Mouse (Mus musculus) thymus, postnatal 10 days (tissue): ENCODE results near the gene Rab24.

Source experiments
- DNase-seq, 2 experiments: peaks; one replicate each; pipeline ENCODE4 v3.0.0; 2021; ENCODE audit warnings: low spot score in 2 of 2

Gene Rab24

GRCm38 (mm10) chr13:55321434-55322129 lies at the start of gene Rab24:
Gene Rab24 (minus strand): TSS chr13:55321946.
- DNase-seq: peak; percentile 85 to 89

GRCm38 (mm10) chr13:55371007-55371681 lies 49.4 kb upstream of the Rab24 start:
- DNase-seq: peak in 1 of 2 experiments; percentile 15

GRCm38 (mm10) chr13:55370234-55370633 lies 48.5 kb upstream of the Rab24 start:
- DNase-seq: no peak

- DNase-seq: peak; percentile 81 to 86
Observed at GRCm38 (mm10) chr13:55369531-55370114, 47.9 kb upstream of the Rab24 start, which contains the start of gene Rgs14. Gene Rgs14 (plus strand): TSS chr13:55369732.

GRCm38 (mm10) chr13:55368401-55368800 lies 46.7 kb upstream of the Rab24 start:
- DNase-seq: peak in 1 of 2 experiments; percentile 35

- peak; percentile 88 to 89 for DNase-seq
Observed at GRCm38 (mm10) chr13:55362453-55363060, 40.8 kb upstream of the Rab24 start, which contains the start of gene Lman2. Gene Lman2 (minus strand): TSS chr13:55362783.

GRCm38 (mm10) chr13:55361974-55362452 lies 40.3 kb upstream of the Rab24 start:
- no peak for DNase-seq

GRCm38 (mm10) chr13:55361145-55361544 lies 39.4 kb upstream of the Rab24 start:
- no peak for DNase-seq

GRCm38 (mm10) chr13:55346745-55347144 lies 25.0 kb upstream of the Rab24 start:
- DNase-seq: no peak

GRCm38 (mm10) chr13:55344286-55344685 lies 22.5 kb upstream of the Rab24 start:
- DNase-seq: no peak

GRCm38 (mm10) chr13:55342469-55342868 lies 20.7 kb upstream of the Rab24 start:
- no peak for DNase-seq

- no peak for DNase-seq
Observed at GRCm38 (mm10) chr13:55339259-55339658, 17.5 kb upstream of the Rab24 start.

GRCm38 (mm10) chr13:55338131-55339054 lies 16.6 kb upstream of the Rab24 start:
- no peak for DNase-seq

GRCm38 (mm10) chr13:55337341-55337975 lies 15.7 kb upstream of the Rab24 start:
- no peak for DNase-seq

- no peak for DNase-seq
Observed at GRCm38 (mm10) chr13:55335701-55336100, 14.0 kb upstream of the Rab24 start.

- no peak for DNase-seq
Observed at GRCm38 (mm10) chr13:55332331-55332730, 10.6 kb upstream of the Rab24 start.

GRCm38 (mm10) chr13:55330567-55331400 lies 9.0 kb upstream of the Rab24 start:
- DNase-seq: no peak

- DNase-seq: peak; percentile 85 to 88
Observed at GRCm38 (mm10) chr13:55329683-55330566, 8.2 kb upstream of the Rab24 start, which contains the start of gene Mxd3. Gene Mxd3 (minus strand): TSS chr13:55329823.
